Mouse (Mus musculus) myocyte (in vitro differentiated cells): ENCODE measurements around the gene Dnajb7.
A peak's percentile ranks its signal among the peaks of the same experiment; 100 is the strongest.

Experiments used
- CEBPB ChIP-seq: IDR thresholded peaks from 2 replicates; pipeline ENCODE4 v1.6.1; 2011; ENCODE audit warnings: mild to moderate bottlenecking, moderate library complexity; ENCODE audit not compliant: poor library complexity, insufficient read depth, severe bottlenecking
- MYOD1 ChIP-seq, 3 experiments: IDR thresholded peaks; one replicate each; pipeline ENCODE4 v1.6.1; 2011; ENCODE audit warnings: control low read depth in 2 of 3, low read depth in 2 of 3, mild to moderate bottlenecking in 2 of 3, moderate library complexity in 1 of 3; ENCODE audit not compliant: insufficient read length in 2 of 3, control insufficient read depth in 1 of 3
- POLR2A ChIP-seq: IDR thresholded peaks from one replicate; pipeline ENCODE4 v1.6.1; 2011; ENCODE audit warnings: low read depth, mild to moderate bottlenecking, control low read depth, moderate library complexity; ENCODE audit not compliant: insufficient read length
- USF1 ChIP-seq: IDR thresholded peaks from one replicate; pipeline ENCODE4 v1.6.1; 2011; ENCODE audit warnings: low read depth, mild to moderate bottlenecking, control low read depth, moderate library complexity

DNA sequence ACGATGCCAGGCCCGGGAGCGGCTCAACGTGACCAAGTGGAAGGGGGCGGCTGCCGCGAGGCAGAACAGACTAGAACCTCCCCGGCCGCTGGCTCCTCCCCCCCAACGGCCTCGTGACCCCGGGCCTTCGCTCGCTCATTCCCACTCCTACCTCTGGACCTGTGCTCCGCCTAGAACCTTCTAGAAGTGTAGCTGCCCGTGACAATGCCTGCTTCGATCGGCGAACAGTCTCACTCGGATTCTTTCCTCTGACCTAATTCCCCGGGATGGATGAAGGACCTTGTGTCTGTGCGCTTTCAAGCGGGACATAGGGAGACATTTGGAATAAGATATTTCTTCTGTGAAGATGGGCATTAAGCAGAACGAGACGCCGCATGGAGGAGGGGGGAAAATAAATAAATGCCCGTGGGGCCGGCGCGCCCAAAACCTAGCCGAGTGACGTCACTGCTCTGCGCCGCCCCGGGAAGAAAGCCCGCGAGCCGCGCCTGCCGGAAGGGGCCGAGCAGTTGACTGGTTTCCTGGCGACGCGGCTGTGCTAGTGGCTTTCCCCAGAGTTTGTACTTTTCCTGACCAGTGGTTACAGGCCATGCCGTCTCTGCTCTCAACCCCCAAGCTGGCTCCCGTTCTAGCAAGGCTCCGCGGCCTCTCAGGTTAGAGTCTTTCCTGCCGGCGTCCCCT, 8.3 kb downstream of the Dnajb7 start, which contains the start of the genes St13 and Xpnpep3:
- TF ChIP-seq POLR2A: peak; percentile 93
- peak; percentile 91 for TF ChIP-seq USF1
- no peak for TF ChIP-seq CEBPB
- TF ChIP-seq MYOD1 (IDR thresholded peaks at IDR 0.05; ENCODE audit: control insufficient read depth in 1 of 3, insufficient read length in 2 of 3, low read depth in 2 of 3): peak in 1 of 3 experiments; percentile 39
